Mouse (Mus musculus) heart, embryonic 12.5 days (tissue): ENCODE data around the gene Tmem106c. TPM values are rescaled to one million over a fixed set of nuclear protein-coding genes. Genes with fewer than 3 reads are reported as not detected.

Source experiments
- polyA plus RNA-seq: library from polyadenylated mRNA; unstranded; fragments of >200 nt; fragmentation: Nextera tagmentation; extraction: Ambion mirVana; gene quantifications from 2 replicates; pipeline ENCODE4 v1.2.1, GENCODE M21; 2016

The Tmem106c gene
- polyA plus RNA-seq, 1 experiment from 2014 or later: 32.2 TPM

Other genes with a start within 250 kb of the Tmem106c start
- 0.14 and 0.15 TPM in 2 replicates for gene Endou, start 232.9 kb upstream of the Tmem106c start, polyA plus RNA-seq
- 22.0 and 22.9 TPM in 2 replicates for gene Rapgef3, start 196.2 kb upstream of the Tmem106c start, polyA plus RNA-seq
- 52.9 and 55.0 TPM in 2 replicates for gene Slc48a1, start 185.7 kb upstream of the Tmem106c start, polyA plus RNA-seq
- gene Hdac7, start 119.7 kb upstream of the Tmem106c start, polyA plus RNA-seq: 27.4 and 27.8 TPM in 2 replicates
- 1.4 and 1.6 TPM in 2 replicates for gene Vdr, start 53.6 kb upstream of the Tmem106c start, polyA plus RNA-seq
- 78.0 and 78.9 TPM in 2 replicates for gene Col2a1, start 40.5 kb downstream of the Tmem106c start, polyA plus RNA-seq
- gene Pfkm, start 128.4 kb downstream of the Tmem106c start, polyA plus RNA-seq: 80.3 and 82.2 TPM in 2 replicates
- 26.9 and 30.1 TPM in 2 replicates for gene Senp1, start 129.5 kb downstream of the Tmem106c start, polyA plus RNA-seq
- gene Asb8, start 201.4 kb downstream of the Tmem106c start, polyA plus RNA-seq: 76.2 and 78.9 TPM in 2 replicates
- 1.4 TPM in 2 replicates for gene Ccdc184, start 203.0 kb downstream of the Tmem106c start, polyA plus RNA-seq
- not detected in 2 replicates for gene Olfr288, start 231.3 kb downstream of the Tmem106c start, polyA plus RNA-seq